Mouse (Mus musculus) testis, postnatal 10 days (tissue): ENCODE measurements around the gene Eif3j1.

ENCODE experiments used
- DNase-seq: peaks from one replicate; pipeline ENCODE4 v3.0.0; 2021; ENCODE audit warnings: low spot score

The Eif3j1 gene

DNA sequence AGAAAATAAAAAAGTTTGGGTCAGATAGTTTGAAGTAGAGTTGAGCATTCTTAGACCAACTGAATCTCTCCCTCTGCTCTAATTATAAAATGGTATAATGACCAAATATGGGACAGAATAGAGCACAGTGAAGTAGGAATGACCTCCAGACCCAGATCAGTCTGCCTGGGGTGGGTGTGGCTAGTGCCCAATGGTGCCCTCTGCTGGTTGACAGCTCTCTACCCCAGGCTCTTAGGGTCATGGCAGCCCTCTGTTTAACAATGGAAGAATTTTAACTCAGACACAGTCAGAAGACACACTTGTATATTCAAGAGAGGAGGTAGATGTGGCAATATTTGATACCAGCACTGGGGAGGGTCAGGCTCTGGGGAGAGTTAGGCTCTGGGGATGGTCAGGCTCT, 73.7 kb downstream of the Eif3j1 start:
- no peak for DNase-seq
